Mouse (Mus musculus): Measurements from ENCODE around the gene Lrrc18. TPM values are rescaled to one million over a fixed set of nuclear protein-coding genes. Genes with fewer than 3 reads are reported as not detected.

Gene Lrrc18
- total and polyA plus RNA-seq, 2 experiments from 2014 or later: 0.70 to 2.2 TPM

DNA sequence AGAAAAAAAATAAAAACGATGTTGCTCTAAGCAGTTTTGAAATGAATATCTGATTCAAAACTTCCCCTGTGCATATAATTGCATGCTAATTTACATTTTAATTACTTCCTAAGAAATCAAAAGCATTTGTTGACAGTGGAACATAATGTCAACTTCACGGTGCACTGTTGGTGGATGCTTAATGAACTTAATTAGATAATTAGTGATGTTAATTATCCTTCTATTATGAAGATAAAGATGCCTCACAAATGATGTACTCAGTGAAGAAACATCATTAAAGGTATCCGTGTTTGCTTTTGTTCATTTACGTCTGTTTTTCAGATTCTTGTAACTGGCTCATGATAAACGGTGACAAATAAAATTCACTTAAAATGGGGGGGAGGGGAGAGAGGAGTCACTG lies 71.8 kb downstream of the Lrrc18 start:
- H3K27ac ChIP-seq (ENCODE audit: low read depth, low read length): no peak overlapping the region
- DNase-seq (ENCODE audit: low spot score): no peak
- H3K9me3 ChIP-seq (ENCODE audit: low read length): no peaks in the 10 kb centered on the region
- no peaks in the 10 kb centered on the region for H3K36me3 ChIP-seq (ENCODE audit: insufficient read depth, low read length)
- WGBS: 70% methylated on average over 5 of the region's 5 CpGs
- no peak overlapping the region for H3K4me2 ChIP-seq (ENCODE audit: low read depth, low read length, poor library complexity, severe bottlenecking)
- no peak for ATAC-seq (ENCODE audit: low FRiP score)
- no peak for TF ChIP-seq CTCF (IDR thresholded peaks at IDR 0.05)
- H3K9ac ChIP-seq (replicated peaks; ENCODE audit: low read length, poor library complexity, severe bottlenecking): no peak overlapping the region
- H3K4me3 ChIP-seq (ENCODE audit: low read depth, low read length): no peak overlapping the region
- H3K4me1 ChIP-seq (ENCODE audit: insufficient read depth, low read length): no peaks in the 10 kb centered on the region
- no peaks in the 10 kb centered on the region for H3K27me3 ChIP-seq (ENCODE audit: insufficient read depth, low read length)

Other genes starting within 250 kb of the Lrrc18 start
- gene Tmem273, start 205.4 kb upstream of the Lrrc18 start, total RNA-seq (2014; rRNA removed): 0.38 and 0.71 TPM in 2 replicates
- 0.40 and 0.60 TPM in 2 replicates for gene Tmem273, start 205.4 kb upstream of the Lrrc18 start, polyA plus RNA-seq (2015; fragmentation: Nextera tagmentation; extraction: Ambion mirVana)
- gene Fam170b, start 157.4 kb upstream of the Lrrc18 start, total RNA-seq (2014; rRNA removed): not detected in 2 replicates
- gene Fam170b, start 157.4 kb upstream of the Lrrc18 start, polyA plus RNA-seq (2015; fragmentation: Nextera tagmentation; extraction: Ambion mirVana): not detected in 2 replicates
- 9.2 and 11.0 TPM in 2 replicates for gene Vstm4, start 134.6 kb upstream of the Lrrc18 start, total RNA-seq (2014; rRNA removed)
- 11.4 and 13.8 TPM in 2 replicates for gene Vstm4, start 134.6 kb upstream of the Lrrc18 start, polyA plus RNA-seq (2015; fragmentation: Nextera tagmentation; extraction: Ambion mirVana)
- gene Wdfy4, start 194.1 kb downstream of the Lrrc18 start, total RNA-seq (2014; rRNA removed): 1.4 and 7.8 TPM in 2 replicates
- gene Wdfy4, start 194.1 kb downstream of the Lrrc18 start, polyA plus RNA-seq (2015; fragmentation: Nextera tagmentation; extraction: Ambion mirVana): 0.02 and 0.06 TPM in 2 replicates
- gene Arhgap22, start 222.6 kb downstream of the Lrrc18 start, total RNA-seq (2014; rRNA removed): 4.2 and 5.7 TPM in 2 replicates
- gene Arhgap22, start 222.6 kb downstream of the Lrrc18 start, polyA plus RNA-seq (2015; fragmentation: Nextera tagmentation; extraction: Ambion mirVana): 3.4 and 4.3 TPM in 2 replicates

Measured in midbrain, postnatal 0 days (tissue).